Mouse (Mus musculus): ENCODE measurements around the gene Taok3.
A peak's percentile ranks its signal among the peaks of the same experiment; 100 is the strongest.

The Taok3 gene

GRCm38 (mm10) chr5:117119777-117120488, at the start of gene Taok3:
Gene Taok3, plus strand, starts transcription at chr5:117120129.
- peak; percentile 100 for DNase-seq

GRCm38 (mm10) chr5:117087718-117088117, 32.2 kb upstream of the Taok3 start:
- no peak for DNase-seq

- no peak for DNase-seq
Observed at GRCm38 (mm10) chr5:117089147-117089546, 30.8 kb upstream of the Taok3 start.

GRCm38 (mm10) chr5:117089786-117090185, 30.1 kb upstream of the Taok3 start:
- DNase-seq: no peak

- DNase-seq: peak; percentile 70
Observed at GRCm38 (mm10) chr5:117094431-117094830, 25.5 kb upstream of the Taok3 start.

GRCm38 (mm10) chr5:117096716-117097115, 23.2 kb upstream of the Taok3 start:
- DNase-seq: peak; percentile 74

- DNase-seq: no peak
Observed at GRCm38 (mm10) chr5:117099008-117099407, 20.9 kb upstream of the Taok3 start.

- DNase-seq: no peak
Observed at GRCm38 (mm10) chr5:117099742-117100141, 20.2 kb upstream of the Taok3 start.

GRCm38 (mm10) chr5:117103194-117103929, 16.6 kb upstream of the Taok3 start:
- no peak for DNase-seq

- no peak for DNase-seq
Observed at GRCm38 (mm10) chr5:117104329-117104728, 15.6 kb upstream of the Taok3 start.

GRCm38 (mm10) chr5:117105761-117106160, 14.2 kb upstream of the Taok3 start:
- no peak for DNase-seq

GRCm38 (mm10) chr5:117108292-117108691, 11.6 kb upstream of the Taok3 start:
- DNase-seq: no peak

GRCm38 (mm10) chr5:117108731-117109130, 11.2 kb upstream of the Taok3 start:
- DNase-seq: no peak

- DNase-seq: no peak
Observed at GRCm38 (mm10) chr5:117109522-117109921, 10.4 kb upstream of the Taok3 start.

- DNase-seq: peak; percentile 46
Observed at GRCm38 (mm10) chr5:117111064-117111773, 8.7 kb upstream of the Taok3 start.

GRCm38 (mm10) chr5:117111774-117112112, 8.2 kb upstream of the Taok3 start:
- DNase-seq: no peak

GRCm38 (mm10) chr5:117113330-117113729, 6.6 kb upstream of the Taok3 start:
- no peak for DNase-seq

- peak; percentile 39 for DNase-seq
Observed at GRCm38 (mm10) chr5:117114581-117115192, 5.2 kb upstream of the Taok3 start.

GRCm38 (mm10) chr5:117115193-117115767, 4.6 kb upstream of the Taok3 start:
- no peak for DNase-seq

- DNase-seq: peak; percentile 97
Observed at GRCm38 (mm10) chr5:117115836-117116366, 4.0 kb upstream of the Taok3 start, which contains the start of gene Suds3. Gene Suds3, minus strand, starts transcription at chr5:117116113.

- DNase-seq: no peak
Observed at GRCm38 (mm10) chr5:117116660-117117059, 3.3 kb upstream of the Taok3 start.

- no peak for DNase-seq
Observed at GRCm38 (mm10) chr5:117117241-117117640, 2.7 kb upstream of the Taok3 start.

- no peak for DNase-seq
Observed at GRCm38 (mm10) chr5:117117716-117118115, 2.2 kb upstream of the Taok3 start.
